Mouse (Mus musculus) heart, postnatal 0 days (tissue): ENCODE measurements around the gene Cd5.

Experiments used
- CTCF ChIP-seq: IDR thresholded peaks from 2 replicates; pipeline ENCODE4 v1.5.1; 2016; ENCODE audit warnings: antibody characterized with exemption, control low read depth, low read depth
- EP300 ChIP-seq: IDR thresholded peaks from 2 replicates; pipeline ENCODE4 v1.6.1; 2016; ENCODE audit warnings: antibody characterized with exemption, low read depth

DNA sequence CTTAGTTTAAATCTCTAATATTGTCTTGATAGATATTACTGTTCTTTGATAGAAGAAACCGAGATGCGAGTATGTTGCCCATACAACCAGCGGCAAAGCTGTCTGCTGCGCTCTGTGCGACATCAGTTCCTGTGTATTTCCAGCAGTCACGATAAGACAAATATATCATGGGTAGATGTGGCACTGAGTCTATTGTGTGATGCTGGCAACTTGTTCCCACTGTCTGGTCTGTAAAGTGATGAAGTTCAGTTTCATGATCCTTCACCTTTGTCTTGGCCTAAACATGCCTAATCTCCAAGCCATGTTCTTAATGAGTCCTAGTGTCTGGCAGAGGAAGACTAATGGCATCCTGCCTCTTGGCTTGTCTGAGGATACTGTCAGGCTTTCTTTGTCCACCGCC lies 6.1 kb downstream of the Cd5 start:
- TF ChIP-seq CTCF (no peak), EP300 (no peak)
